Mouse (Mus musculus): Measurements from ENCODE around the gene Cflar. TPM values are rescaled to one million over a fixed set of nuclear protein-coding genes. Genes with fewer than 3 reads are reported as not detected.
"Not testable (repeated sequence)": the region's sequence is repeated elsewhere in the genome, so short reads cannot be mapped to it uniquely, and the experiment has no call there.

Gene Cflar
- polyA plus RNA-seq, 2 experiments = 8.2 to 13.4 TPM

DNA sequence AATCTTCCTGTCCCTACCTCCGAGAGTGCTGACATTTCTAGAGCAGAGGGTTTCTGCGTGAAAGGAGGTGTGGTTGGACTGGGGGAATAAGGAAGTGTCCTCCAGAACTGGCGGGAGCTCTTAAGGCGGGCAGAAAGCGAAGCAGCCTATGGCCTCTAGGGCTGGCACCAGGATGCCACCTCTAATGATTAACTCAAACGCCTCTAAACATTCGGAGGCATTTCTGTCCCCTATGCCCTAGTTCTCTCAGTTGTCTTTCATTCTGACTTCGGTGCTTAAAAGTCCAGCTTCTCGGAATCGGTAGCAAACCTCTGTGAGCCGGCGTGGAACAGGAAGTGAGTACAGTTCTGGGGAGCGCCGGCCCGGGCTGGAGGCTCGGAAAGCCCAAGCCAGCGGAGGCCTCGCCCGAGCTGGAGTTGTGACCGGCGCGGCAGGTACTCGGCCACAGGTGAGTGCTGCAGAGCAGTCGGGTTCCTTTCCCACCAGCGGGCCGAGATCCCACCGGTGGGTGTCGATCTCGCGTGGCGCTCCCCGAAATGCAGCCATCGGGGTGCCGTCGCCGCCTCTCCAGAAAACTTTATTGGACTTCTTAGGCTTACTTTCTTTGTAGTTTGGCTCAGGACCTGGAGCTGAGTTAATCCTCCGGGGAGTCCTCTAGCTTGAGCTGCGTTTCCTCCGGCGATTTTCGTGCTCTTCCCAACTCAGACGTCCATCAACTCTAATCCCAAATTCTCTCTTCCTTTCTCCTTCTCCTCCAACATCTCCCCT is 84.2 kb downstream of the Cflar start, which contains the start of gene Casp8:
Casp8 (plus strand) TSS at position 84 of the 768 bp plus-strand sequence.
- Histone ChIP-seq H3K4me1 (replicated peaks; ENCODE audit: control insufficient read depth in 2 of 2, insufficient read depth in 2 of 2, low read length in 1 of 2) (peaks cover 0 to 8% of the 10 kb centered on the region in 2 experiments; a peak in 3 of 4 replicates), H3K36me3 (replicated peaks; ENCODE audit: control insufficient read depth, insufficient read depth, low read depth) (no peaks in the 10 kb centered on the region), H3K4me3 (ENCODE audit: insufficient read depth in 1 of 2, low read depth in 2 of 2, low read length in 2 of 2) (peak within 1 kb of the TSS; percentile 75 to 78), H3K9me3 (ENCODE audit: control insufficient read depth, low read length) (no peaks in the 10 kb centered on the region), H3K27ac (peak within 1 kb of the TSS; percentile 5), H3K4me2 (ENCODE audit: low read depth) (peak within 1 kb of the TSS; percentile 85), H3K27me3 (ENCODE audit: control insufficient read depth, insufficient read depth, low read length) (no peaks in the 10 kb centered on the region), H3K9ac (replicated peaks) (peak within 1 kb of the TSS; percentile 73)
- ATAC-seq (ENCODE audit: insufficient read depth) (peak; percentile 90), DNase-seq (ENCODE audit: low read depth in 3 of 3, low spot score in 3 of 3) (peak; percentile 44 to 56 (median 49))
- TF ChIP-seq EP300 (IDR thresholded peaks at IDR 0.05; ENCODE audit: low read depth) (no peak), CTCF (IDR thresholded peaks at IDR 0.05; ENCODE audit: low read depth) (peak; percentile 37)
- WGBS (ENCODE audit: insufficient replicate concordance) = under 1% methylated on average over 42 of the region's 42 CpGs

DNA sequence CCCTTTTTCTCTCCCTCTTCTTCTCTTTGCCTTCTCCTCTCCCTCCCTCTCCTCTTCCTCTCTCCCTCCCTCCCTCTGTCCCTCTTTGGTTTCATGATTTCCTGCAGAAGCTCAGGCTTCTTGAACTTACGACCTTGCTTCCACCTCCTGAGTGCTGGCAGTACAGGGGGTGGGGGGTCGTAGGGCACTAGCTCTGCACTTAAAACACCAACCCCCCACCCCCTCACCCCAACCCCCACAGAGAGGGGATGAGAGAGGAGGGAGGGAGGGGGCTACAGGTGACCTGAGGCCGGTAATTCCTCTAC is 84.7 kb downstream of the Cflar start:
- Histone ChIP-seq H3K4me2 (ENCODE audit: low read depth) (peak overlapping the region; percentile 85), H3K27ac (no peak overlapping the region), H3K4me1 (replicated peaks; ENCODE audit: control insufficient read depth in 2 of 2, insufficient read depth in 2 of 2, low read length in 1 of 2) (peaks cover 0 to 8% of the 10 kb centered on the region in 2 experiments; a peak in 3 of 4 replicates), H3K27me3 (ENCODE audit: control insufficient read depth, insufficient read depth, low read length) (no peaks in the 10 kb centered on the region), H3K9ac (replicated peaks) (peak overlapping the region; percentile 73), H3K4me3 (ENCODE audit: insufficient read depth in 1 of 2, low read depth in 2 of 2, low read length in 2 of 2) (peak overlapping the region; percentile 75 to 78), H3K9me3 (ENCODE audit: control insufficient read depth, low read length) (no peaks in the 10 kb centered on the region), H3K36me3 (replicated peaks; ENCODE audit: control insufficient read depth, insufficient read depth, low read depth) (no peaks in the 10 kb centered on the region)
- WGBS (ENCODE audit: insufficient replicate concordance) = 1% methylated on average over 3 of the region's 3 CpGs
- no peak for TF ChIP-seq EP300 (IDR thresholded peaks at IDR 0.05; ENCODE audit: low read depth)
- DNase-seq (ENCODE audit: low read depth in 3 of 3, low spot score in 3 of 3) = no peak
- no peak for ATAC-seq (ENCODE audit: insufficient read depth)

DNA sequence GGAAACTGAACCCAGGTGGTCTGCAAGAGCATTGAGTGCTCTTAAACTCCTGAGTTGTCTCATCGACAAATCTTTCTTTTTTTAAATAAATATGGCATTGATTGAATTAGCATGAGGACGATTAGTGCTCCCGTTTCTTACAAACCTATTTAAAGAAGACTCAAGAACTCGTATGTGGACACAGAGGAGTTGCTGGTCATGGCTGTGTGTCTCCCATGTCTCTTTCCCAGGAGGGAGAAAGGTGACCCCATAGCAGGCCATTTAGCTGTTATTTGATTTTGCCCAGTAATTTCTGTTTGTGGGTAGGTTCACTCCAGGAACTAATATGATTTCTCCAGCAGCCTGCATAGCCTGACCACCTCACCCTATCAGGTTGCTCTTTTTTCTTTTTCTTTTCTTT is 85.5 kb downstream of the Cflar start:
- DNase-seq (ENCODE audit: low read depth in 3 of 3, low spot score in 3 of 3) (no peak), ATAC-seq (ENCODE audit: insufficient read depth) (no peak)
- H3K27ac ChIP-seq = no peak overlapping the region
- no peaks in the 10 kb centered on the region for H3K9me3 ChIP-seq (ENCODE audit: control insufficient read depth, low read length)
- H3K27me3 ChIP-seq (ENCODE audit: control insufficient read depth, insufficient read depth, low read length) = no peaks in the 10 kb centered on the region
- 0 out of 2 replicates have a peak overlapping the region, but pooled peaks have one; percentile 13 for H3K9ac ChIP-seq (replicated peaks)
- H3K4me2 ChIP-seq (ENCODE audit: low read depth) = peak overlapping the region; percentile 42
- TF ChIP-seq EP300 (IDR thresholded peaks at IDR 0.05; ENCODE audit: low read depth) (no peak), CTCF (IDR thresholded peaks at IDR 0.05; ENCODE audit: low read depth) (no peak)
- 46% methylated on average over 4 of the region's 4 CpGs for WGBS (ENCODE audit: insufficient replicate concordance)
- peak overlapping the region in 1 of 2 experiments; percentile 18; a peak in 1 of 4 replicates for H3K4me3 ChIP-seq (ENCODE audit: insufficient read depth in 1 of 2, low read depth in 2 of 2, low read length in 2 of 2)
- peaks cover 0 to 10% of the 10 kb centered on the region in 2 experiments; a peak in 3 of 4 replicates for H3K4me1 ChIP-seq (replicated peaks; ENCODE audit: control insufficient read depth in 2 of 2, insufficient read depth in 2 of 2, low read length in 1 of 2)
- H3K36me3 ChIP-seq (replicated peaks; ENCODE audit: control insufficient read depth, insufficient read depth, low read depth) = no peaks in the 10 kb centered on the region

DNA sequence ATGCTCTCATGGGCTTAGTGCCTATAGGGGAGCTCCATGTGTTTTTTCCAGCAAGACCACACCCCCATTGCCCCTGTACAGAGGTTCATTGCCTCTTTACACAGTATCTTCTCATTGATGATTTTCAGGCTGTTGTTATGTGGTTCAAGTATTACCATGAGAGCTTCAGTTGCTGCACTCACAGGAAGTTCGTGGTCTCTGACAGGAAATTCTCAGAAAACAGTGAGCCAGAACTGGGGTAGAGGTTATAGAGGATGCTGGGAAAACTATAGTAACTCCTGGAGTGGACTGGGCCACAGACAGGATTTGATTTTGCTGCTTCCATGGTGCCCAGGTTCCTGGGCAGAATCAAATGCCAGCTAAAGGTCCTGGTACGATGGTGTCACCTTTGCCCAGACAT is 86.1 kb downstream of the Cflar start:
- H3K4me2 ChIP-seq (ENCODE audit: low read depth) = peak overlapping the region; percentile 42
- DNase-seq (ENCODE audit: low read depth in 3 of 3, low spot score in 3 of 3) (no peak), ATAC-seq (ENCODE audit: insufficient read depth) (no peak)
- H3K4me1 ChIP-seq (replicated peaks; ENCODE audit: control insufficient read depth in 2 of 2, insufficient read depth in 2 of 2, low read length in 1 of 2) = peaks cover 0 to 12% of the 10 kb centered on the region in 2 experiments; a peak in 3 of 4 replicates
- WGBS (ENCODE audit: insufficient replicate concordance) = 33% methylated on average over 2 of the region's 2 CpGs
- no peaks in the 10 kb centered on the region for H3K27me3 ChIP-seq (ENCODE audit: control insufficient read depth, insufficient read depth, low read length)
- H3K36me3 ChIP-seq (replicated peaks; ENCODE audit: control insufficient read depth, insufficient read depth, low read depth) = no peaks in the 10 kb centered on the region
- TF ChIP-seq EP300 (IDR thresholded peaks at IDR 0.05; ENCODE audit: low read depth) (no peak), CTCF (IDR thresholded peaks at IDR 0.05; ENCODE audit: low read depth) (no peak)
- H3K4me3 ChIP-seq (ENCODE audit: insufficient read depth in 1 of 2, low read depth in 2 of 2, low read length in 2 of 2) = peak overlapping the region in 1 of 2 experiments; percentile 1; a peak in 1 of 4 replicates
- no peaks in the 10 kb centered on the region for H3K9me3 ChIP-seq (ENCODE audit: control insufficient read depth, low read length)
- 0 out of 2 replicates have a peak overlapping the region, but pooled peaks have one; percentile 13 for H3K9ac ChIP-seq (replicated peaks)
- no peak overlapping the region for H3K27ac ChIP-seq

DNA sequence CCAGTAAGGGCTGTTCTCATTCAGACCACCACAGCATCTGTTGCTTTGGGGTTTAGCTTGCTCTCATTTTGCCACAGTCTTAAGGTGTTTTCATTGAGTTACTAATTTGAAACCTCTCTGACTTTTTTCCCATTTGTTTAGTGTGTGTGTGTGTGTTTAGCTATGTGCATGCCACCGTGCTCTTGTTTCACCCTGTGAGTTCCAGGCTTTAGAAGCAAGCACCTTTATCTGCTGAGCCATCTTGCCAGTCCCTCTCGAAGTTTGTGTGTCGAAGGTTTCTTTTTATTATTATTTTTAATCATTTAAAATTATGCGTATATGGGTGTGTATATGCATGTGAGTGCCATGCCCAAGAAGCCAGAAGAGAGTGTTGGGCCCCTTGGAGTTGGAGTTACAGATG is 87.6 kb downstream of the Cflar start:
- no peaks in the 10 kb centered on the region for H3K36me3 ChIP-seq (replicated peaks; ENCODE audit: control insufficient read depth, insufficient read depth, low read depth)
- peaks cover 0 to 14% of the 10 kb centered on the region in 2 experiments; a peak in 3 of 4 replicates for H3K4me1 ChIP-seq (replicated peaks; ENCODE audit: control insufficient read depth in 2 of 2, insufficient read depth in 2 of 2, low read length in 1 of 2)
- DNase-seq (ENCODE audit: low read depth in 3 of 3, low spot score in 3 of 3) (no peak), ATAC-seq (ENCODE audit: insufficient read depth) (no peak)
- 81% methylated on average over 4 of the region's 4 CpGs for WGBS (ENCODE audit: insufficient replicate concordance)
- no peak overlapping the region for H3K4me2 ChIP-seq (ENCODE audit: low read depth)
- no peak for TF ChIP-seq EP300 (IDR thresholded peaks at IDR 0.05; ENCODE audit: low read depth)
- no peak for TF ChIP-seq CTCF (IDR thresholded peaks at IDR 0.05; ENCODE audit: low read depth)
- H3K9me3 ChIP-seq (ENCODE audit: control insufficient read depth, low read length) = no peaks in the 10 kb centered on the region
- H3K9ac ChIP-seq (replicated peaks) = no peak overlapping the region
- no peak overlapping the region for H3K27ac ChIP-seq
- H3K4me3 ChIP-seq (ENCODE audit: insufficient read depth in 1 of 2, low read depth in 2 of 2, low read length in 2 of 2) = no peak overlapping the region
- H3K27me3 ChIP-seq (ENCODE audit: control insufficient read depth, insufficient read depth, low read length) = no peaks in the 10 kb centered on the region

DNA sequence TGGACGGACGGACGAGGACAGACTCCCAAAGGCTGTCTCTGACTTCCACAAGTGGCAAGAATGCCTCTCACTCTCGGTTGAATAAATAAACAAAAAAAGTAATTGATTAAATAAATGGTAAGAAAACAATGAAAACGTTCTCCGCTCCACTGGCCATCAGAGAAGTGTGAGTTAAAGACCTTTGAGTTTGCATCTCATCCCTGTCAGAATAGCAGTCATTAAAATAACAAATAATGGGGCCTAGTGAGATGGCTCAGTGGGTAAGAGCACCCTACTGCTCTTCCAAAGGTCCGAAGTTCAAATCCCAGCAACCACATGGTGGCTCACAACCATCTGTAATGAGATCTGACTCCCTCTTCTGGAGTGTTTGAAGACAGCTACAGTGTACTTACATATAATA is 89.3 kb downstream of the Cflar start:
- ATAC-seq (ENCODE audit: insufficient read depth); H3K36me3 ChIP-seq (replicated peaks; ENCODE audit: control insufficient read depth, insufficient read depth, low read depth); DNase-seq (ENCODE audit: low read depth in 3 of 3, low spot score in 3 of 3); H3K27ac ChIP-seq; H3K4me1 ChIP-seq (replicated peaks; ENCODE audit: control insufficient read depth in 2 of 2, insufficient read depth in 2 of 2, low read length in 1 of 2); H3K4me2 ChIP-seq (ENCODE audit: low read depth); H3K4me3 ChIP-seq (ENCODE audit: insufficient read depth in 1 of 2, low read depth in 2 of 2, low read length in 2 of 2); H3K9ac ChIP-seq (replicated peaks); H3K27me3 ChIP-seq (ENCODE audit: control insufficient read depth, insufficient read depth, low read length); H3K9me3 ChIP-seq (ENCODE audit: control insufficient read depth, low read length): not testable (repeated sequence)
- 71% methylated on average over 7 of the region's 7 CpGs for WGBS (ENCODE audit: insufficient replicate concordance)
